In the genomic region with DNA sequence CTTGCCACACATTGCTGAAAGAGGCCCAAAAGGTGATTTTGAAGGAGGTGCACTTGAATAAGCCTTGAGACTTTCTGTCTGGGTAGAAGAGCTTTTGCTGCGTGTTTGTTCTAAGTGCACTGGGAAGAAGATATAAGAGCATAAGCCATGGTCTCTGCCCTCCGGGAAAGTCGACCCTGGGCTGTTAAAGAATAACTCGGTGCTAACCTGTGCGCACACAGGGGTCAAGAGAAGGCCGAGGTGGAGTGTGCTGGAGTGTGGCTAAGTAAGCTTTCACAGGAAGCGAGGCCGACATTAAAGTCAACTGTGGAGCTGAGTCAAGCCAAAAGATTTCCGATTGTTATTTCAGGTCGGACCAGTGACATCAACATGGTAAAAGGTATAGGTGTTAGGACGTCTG, we compare ENCODE assay signal across 15 mouse cellular contexts.
DNase-seq lines count a peak whose midpoint lies in the region; ATAC-seq and TF ChIP-seq lines count a peak whose summit lies in the region.
"Had no signal": no experiment of that assay in that cellular context is flagged by ENCODE, and none has a peak within 500 bp of the region (broad histone marks: within the 10 kb centered on the region; RNA-seq: fewer than 3 reads in every experiment).

No protein-coding gene starts in this region.

- no peak overlapping the region for H3K27ac ChIP-seq in intestine, embryonic 15.5 days
- H3K27ac ChIP-seq in intestine, embryonic 16.5 days (ENCODE audit: low read length): no peak overlapping the region
- no peak overlapping the region for H3K27ac ChIP-seq in forebrain, embryonic 16.5 days (ENCODE audit: low read length)
- H3K27ac ChIP-seq: heart, embryonic 13.5 days had no signal

- H3K4me1 ChIP-seq in intestine, embryonic 15.5 days (replicated peaks): no peaks in the 10 kb centered on the region
- H3K4me1 ChIP-seq in intestine, embryonic 16.5 days (ENCODE audit: control insufficient read depth, insufficient read depth, low read length): no peaks in the 10 kb centered on the region
- no peaks in the 10 kb centered on the region for H3K4me1 ChIP-seq in lung, adult 2 months (ENCODE audit: control insufficient read depth, insufficient read depth, low read length)
- H3K4me1 ChIP-seq in forebrain, embryonic 16.5 days (replicated peaks; ENCODE audit: control insufficient read depth, insufficient read depth, low read length): no peaks in the 10 kb centered on the region

- WGBS in intestine, embryonic 15.5 days: 41% methylated on average over 11 of the region's 11 CpGs
- whole genome bisulfite sequencing in intestine, embryonic 16.5 days: 46% methylated on average over 11 of the region's 11 CpGs
- 59% methylated on average over 11 of the region's 11 CpGs for WGBS in lung, adult 2 months
- 92% methylated on average over 11 of the region's 11 CpGs for WGBS in forebrain, embryonic 16.5 days

- no peak for TF ChIP-seq CTCF in lung, adult 2 months (IDR thresholded peaks at IDR 0.05; ENCODE audit: insufficient read depth, low read length)

- no peaks in the 10 kb centered on the region for H3K27me3 ChIP-seq in intestine, embryonic 15.5 days (replicated peaks)
- no peaks in the 10 kb centered on the region for H3K27me3 ChIP-seq in intestine, embryonic 16.5 days (replicated peaks; ENCODE audit: control insufficient read depth, insufficient read depth, low read length)
- H3K27me3 ChIP-seq in forebrain, embryonic 16.5 days (replicated peaks; ENCODE audit: control insufficient read depth, insufficient read depth, low read length): no peaks in the 10 kb centered on the region
- H3K27me3 ChIP-seq: CH12.LX; heart, embryonic 13.5 days had no signal

- H3K36me3 ChIP-seq in intestine, embryonic 15.5 days: no peaks in the 10 kb centered on the region
- H3K36me3 ChIP-seq in intestine, embryonic 16.5 days (ENCODE audit: control insufficient read depth, insufficient read depth, low read length): no peaks in the 10 kb centered on the region
- no peaks in the 10 kb centered on the region for H3K36me3 ChIP-seq in forebrain, embryonic 16.5 days (ENCODE audit: control insufficient read depth, insufficient read depth)
- H3K36me3 ChIP-seq: heart, embryonic 13.5 days had no signal

- peak; percentile 53; the same call in 1 of the 2 replicates for ATAC-seq in intestine, embryonic 15.5 days
- ATAC-seq in intestine, embryonic 16.5 days: no peak
- no peak for ATAC-seq in forebrain, embryonic 16.5 days
- ATAC-seq: forebrain, postnatal 0 days had no signal

- TF ChIP-seq POLR2A in lung, adult 2 months (IDR thresholded peaks at IDR 0.05; ENCODE audit: borderline replicate concordance, extremely low read depth, low read depth, low read length): no peak

- H3K9me3 ChIP-seq in intestine, embryonic 15.5 days: no peaks in the 10 kb centered on the region
- H3K9me3 ChIP-seq in intestine, embryonic 16.5 days (ENCODE audit: control insufficient read depth, low read length): no peaks in the 10 kb centered on the region
- no peaks in the 10 kb centered on the region for H3K9me3 ChIP-seq in forebrain, embryonic 16.5 days (ENCODE audit: control insufficient read depth, low read length)
- H3K9me3 ChIP-seq: heart, embryonic 13.5 days had no signal

- DNase-seq in kidney, postnatal 36 days: peak; percentile 67 to 80
- peak; percentile 46 for DNase-seq in lung, adult 2 months
- DNase-seq in lung, postnatal 4 days: peak; percentile 58 to 86
- DNase-seq in embryo, embryonic 11 days: no peak
- no peak for DNase-seq in embryo, embryonic 10 days (ENCODE audit: low spot score)
- DNase-seq: adrenal gland, postnatal 36 days; cerebellum, adult 9-11 months; forebrain, postnatal 0 days; gastrocnemius, postnatal 25 days; heart, postnatal 4 days had no signal

- H3K9ac ChIP-seq in intestine, embryonic 15.5 days: no peak overlapping the region
- no peak overlapping the region for H3K9ac ChIP-seq in intestine, embryonic 16.5 days (ENCODE audit: low read depth, low read length)
- H3K9ac ChIP-seq in forebrain, embryonic 16.5 days (replicated peaks; ENCODE audit: low read depth, low read length): no peak overlapping the region
- H3K9ac ChIP-seq: forebrain, postnatal 0 days; heart, embryonic 13.5 days had no signal

- H3K4me3 ChIP-seq in intestine, embryonic 15.5 days (replicated peaks): no peak overlapping the region
- no peak overlapping the region for H3K4me3 ChIP-seq in intestine, embryonic 16.5 days (ENCODE audit: low read length)
- no peak overlapping the region for H3K4me3 ChIP-seq in lung, adult 2 months (replicated peaks; ENCODE audit: extremely low read depth, low read depth, low read length)
- no peak overlapping the region for H3K4me3 ChIP-seq in forebrain, embryonic 16.5 days (replicated peaks; ENCODE audit: low read length)
- H3K4me3 ChIP-seq: heart, embryonic 13.5 days had no signal

- no peak overlapping the region for H3K4me2 ChIP-seq in intestine, embryonic 15.5 days (replicated peaks)
- H3K4me2 ChIP-seq in intestine, embryonic 16.5 days (ENCODE audit: low read depth, low read length): no peak overlapping the region
- H3K4me2 ChIP-seq in forebrain, embryonic 16.5 days (ENCODE audit: low read length): no peak overlapping the region
- H3K4me2 ChIP-seq: heart, embryonic 13.5 days had no signal

Comparison
In these comparisons a context has a peak if more than half of its experiments do, and no peak if none do; other contexts are left out.
1. DNase-seq: peak in kidney, postnatal 36 days (2 of 2), lung, adult 2 months (single experiment) and lung, postnatal 4 days (2 of 2); none in embryo, embryonic 11 days (single experiment) and embryo, embryonic 10 days (single experiment).